Mouse (Mus musculus) kidney, embryonic 14.5 days (tissue): ENCODE results near the gene Cela1. TPM values are rescaled to one million over a fixed set of nuclear protein-coding genes. Genes with fewer than 3 reads are reported as not detected.

Source experiments
- ATAC-seq: fragments of 200-750 bp; cut with Nextera tagmentation; 2 replicates; pipeline ENCODE4 v1.8.0; 2017; ENCODE audit warnings: moderate number of reproducible peaks, mild to moderate bottlenecking, moderate TSS enrichment, moderate library complexity; ENCODE audit not compliant: low FRiP score, low TSS enrichment
- H3K27ac ChIP-seq: fragments of 300-500 bp; sonication (generic); 2 replicates; pipeline ENCODE4 v1.5.1; 2014; ENCODE audit warnings: low read depth, mild to moderate bottlenecking, low read length, moderate library complexity, mixed read lengths
- H3K27me3 ChIP-seq: fragments of 300-500 bp; sonication (generic); 2 replicates; pipeline ENCODE4 v1.6.1; 2014; ENCODE audit warnings: mild to moderate bottlenecking, low read length; ENCODE audit not compliant: control insufficient read depth, insufficient read depth
- H3K36me3 ChIP-seq: fragments of 300-500 bp; sonication (generic); 2 replicates; pipeline ENCODE4 v1.6.1; 2014; ENCODE audit warnings: low read length, mixed read lengths; ENCODE audit not compliant: control insufficient read depth, insufficient read depth
- H3K4me1 ChIP-seq: fragments of 300-500 bp; sonication (generic); 2 replicates; pipeline ENCODE4 v1.6.1; 2014; ENCODE audit warnings: low read length, mixed read lengths; ENCODE audit not compliant: control insufficient read depth, insufficient read depth
- H3K4me2 ChIP-seq: fragments of 300-500 bp; sonication (generic); replicated peaks from 2 replicates; pipeline ENCODE4 v1.6.1; 2014; ENCODE audit warnings: low read depth, mild to moderate bottlenecking, low read length
- H3K4me3 ChIP-seq: fragments of 300-500 bp; sonication (generic); 2 replicates; pipeline ENCODE4 v1.5.1; 2014; ENCODE audit warnings: mild to moderate bottlenecking, low read length
- H3K9ac ChIP-seq: fragments of 300-500 bp; sonication (generic); 2 replicates; pipeline ENCODE4 v1.6.1; 2014; ENCODE audit warnings: low read depth, mild to moderate bottlenecking, low read length, moderate library complexity
- H3K9me3 ChIP-seq: fragments of 300-500 bp; sonication (generic); 2 replicates; pipeline ENCODE4 v1.6.1; 2016; ENCODE audit warnings: low read length; ENCODE audit not compliant: control insufficient read depth
- WGBS: fragments of 180-500 bp; shearing (Covaris S2); extraction: QIAGEN DNeasy Blood & Tissue Kit; methylation state at CpG from one replicate; pipeline ENCODE4 v1.1.7; 2014; 5-methylcytosine and 5-hydroxymethylcytosine counted together
- polyA plus RNA-seq: library from polyadenylated mRNA; unstranded; fragments of >200 nt; fragmentation: Nextera tagmentation; extraction: Ambion mirVana; gene quantifications from 2 replicates; pipeline ENCODE4 v1.2.1, GENCODE M21; 2014

Gene Cela1
- polyA plus RNA-seq, 1 experiment from 2014 or later, result 9.9 TPM

GRCm38 (mm10) chr15:100726721-100727120, 39.0 kb upstream of the Cela1 start:
- Histone ChIP-seq H3K27me3 (peaks cover 52% of the 10 kb centered on the region), H3K4me3 (no peak overlapping the region), H3K9ac (no peak overlapping the region), H3K36me3 (no peaks in the 10 kb centered on the region), H3K27ac (no peak overlapping the region), H3K4me1 (peaks cover 21% of the 10 kb centered on the region), H3K4me2 (no peak overlapping the region), H3K9me3 (no peaks in the 10 kb centered on the region)
- ATAC-seq, result no peak
- WGBS, result 90% methylated on average over 11 of the region's 11 CpGs

GRCm38 (mm10) chr15:100723505-100723904, 35.8 kb upstream of the Cela1 start:
- Histone ChIP-seq H3K9ac (no peak overlapping the region), H3K4me3 (no peak overlapping the region), H3K9me3 (no peaks in the 10 kb centered on the region), H3K4me1 (peaks cover 10% of the 10 kb centered on the region), H3K27ac (no peak overlapping the region), H3K36me3 (no peaks in the 10 kb centered on the region), H3K4me2 (no peak overlapping the region), H3K27me3 (peaks cover 24% of the 10 kb centered on the region)
- no peak for ATAC-seq
- WGBS, result 8% methylated on average over 14 of the region's 14 CpGs

- H3K4me3 ChIP-seq, result no peak overlapping the region
- H3K9me3 ChIP-seq, result no peaks in the 10 kb centered on the region
- no peak for ATAC-seq
- 0 out of 2 replicates have a peak, but pooled peaks cover 10% of the 10 kb centered on the region for H3K4me1 ChIP-seq
- no peak overlapping the region for H3K27ac ChIP-seq
- no peak overlapping the region for H3K9ac ChIP-seq
- H3K4me2 ChIP-seq, result no peak overlapping the region
- no peaks in the 10 kb centered on the region for H3K36me3 ChIP-seq
- 83% methylated on average over 6 of the region's 6 CpGs for WGBS
- peaks cover 14% of the 10 kb centered on the region for H3K27me3 ChIP-seq
Observed at GRCm38 (mm10) chr15:100722564-100722963, 34.8 kb upstream of the Cela1 start.

GRCm38 (mm10) chr15:100722026-100722425, 34.3 kb upstream of the Cela1 start:
- no peak for ATAC-seq
- Histone ChIP-seq H3K27ac (no peak overlapping the region), H3K4me3 (no peak overlapping the region), H3K4me2 (no peak overlapping the region), H3K36me3 (no peaks in the 10 kb centered on the region), H3K27me3 (peaks cover 9% of the 10 kb centered on the region), H3K9me3 (no peaks in the 10 kb centered on the region), H3K4me1 (0 out of 2 replicates have a peak, but pooled peaks cover 10% of the 10 kb centered on the region), H3K9ac (no peak overlapping the region)
- 68% methylated on average over 4 of the region's 4 CpGs for WGBS

- Histone ChIP-seq H3K27me3 (0 out of 2 replicates have a peak, but pooled peaks cover 3% of the 10 kb centered on the region), H3K9ac (no peak overlapping the region), H3K27ac (no peak overlapping the region), H3K4me3 (no peak overlapping the region), H3K4me1 (0 out of 2 replicates have a peak, but pooled peaks cover 10% of the 10 kb centered on the region), H3K9me3 (no peaks in the 10 kb centered on the region), H3K4me2 (no peak overlapping the region), H3K36me3 (no peaks in the 10 kb centered on the region)
- no peak for ATAC-seq
- 89% methylated on average over 5 of the region's 5 CpGs for WGBS
Observed at GRCm38 (mm10) chr15:100721445-100721844, 33.7 kb upstream of the Cela1 start.

GRCm38 (mm10) chr15:100720066-100720465, 32.3 kb upstream of the Cela1 start:
- H3K9me3 ChIP-seq, result no peaks in the 10 kb centered on the region
- H3K27me3 ChIP-seq, result no peaks in the 10 kb centered on the region
- 81% methylated on average over 10 of the region's 10 CpGs for WGBS
- 0 out of 2 replicates have a peak, but pooled peaks cover 10% of the 10 kb centered on the region for H3K4me1 ChIP-seq
- H3K4me2 ChIP-seq, result no peak overlapping the region
- no peak overlapping the region for H3K4me3 ChIP-seq
- no peak overlapping the region for H3K9ac ChIP-seq
- no peak for ATAC-seq
- no peaks in the 10 kb centered on the region for H3K36me3 ChIP-seq
- no peak overlapping the region for H3K27ac ChIP-seq

GRCm38 (mm10) chr15:100719217-100719616, 31.5 kb upstream of the Cela1 start:
- H3K9ac ChIP-seq, result no peak overlapping the region
- 97% methylated on average over 5 of the region's 5 CpGs for WGBS

GRCm38 (mm10) chr15:100718572-100718971, 30.9 kb upstream of the Cela1 start:
- H3K36me3 ChIP-seq, result no peaks in the 10 kb centered on the region
- H3K4me2 ChIP-seq, result no peak overlapping the region
- H3K27ac ChIP-seq, result no peak overlapping the region
- no peak overlapping the region for H3K9ac ChIP-seq
- H3K9me3 ChIP-seq, result no peaks in the 10 kb centered on the region
- no peak for ATAC-seq
- H3K4me3 ChIP-seq, result no peak overlapping the region
- 0 out of 2 replicates have a peak, but pooled peaks cover 6% of the 10 kb centered on the region for H3K4me1 ChIP-seq
- H3K27me3 ChIP-seq, result no peaks in the 10 kb centered on the region
- WGBS, result 82% methylated on average over 11 of the region's 11 CpGs

More at GRCm38 (mm10) chr15:100719217-100719616, 31.5 kb upstream of the Cela1 start:
- Histone ChIP-seq H3K36me3 (no peaks in the 10 kb centered on the region), H3K27me3 (no peaks in the 10 kb centered on the region), H3K4me1 (0 out of 2 replicates have a peak, but pooled peaks cover 10% of the 10 kb centered on the region), H3K4me2 (no peak overlapping the region), H3K4me3 (no peak overlapping the region), H3K9me3 (no peaks in the 10 kb centered on the region), H3K27ac (no peak overlapping the region)
- ATAC-seq, result no peak

- no peak overlapping the region for H3K9ac ChIP-seq
- no peak for ATAC-seq
- H3K4me3 ChIP-seq, result no peak overlapping the region
- no peaks in the 10 kb centered on the region for H3K9me3 ChIP-seq
- H3K27me3 ChIP-seq, result no peaks in the 10 kb centered on the region
- no peak overlapping the region for H3K4me2 ChIP-seq
- no peaks in the 10 kb centered on the region for H3K36me3 ChIP-seq
- H3K4me1 ChIP-seq, result no peaks in the 10 kb centered on the region
- 77% methylated on average over 6 of the region's 6 CpGs for WGBS
- H3K27ac ChIP-seq, result no peak overlapping the region
Observed at GRCm38 (mm10) chr15:100717933-100718332, 30.2 kb upstream of the Cela1 start.
